Mouse (Mus musculus) erythroblast, embryonic 14.5 days (primary cell): ENCODE measurements around the gene Xxylt1. TPM values are rescaled to one million over a fixed set of nuclear protein-coding genes. Genes with fewer than 3 reads are reported as not detected.

ENCODE experiments used
- H3K27me3 ChIP-seq: 2 replicates; pipeline ENCODE4 v1.6.1; 2012; ENCODE audit warnings: inconsistent platforms; ENCODE audit not compliant: control insufficient read depth
- H3K36me3 ChIP-seq: 2 replicates; pipeline ENCODE4 v1.6.1; 2012; ENCODE audit warnings: mild to moderate bottlenecking, inconsistent platforms; ENCODE audit not compliant: control insufficient read depth
- H3K4me1 ChIP-seq: 2 replicates; pipeline ENCODE4 v1.6.1; 2012; ENCODE audit warnings: inconsistent platforms; ENCODE audit not compliant: control insufficient read depth
- H3K4me3 ChIP-seq: replicated peaks from 2 replicates; pipeline ENCODE3; 2012; ENCODE audit warnings: moderate library complexity, mild to moderate bottlenecking, inconsistent platforms
- H3K9me3 ChIP-seq: 2 replicates; pipeline ENCODE4 v1.6.1; 2012; ENCODE audit warnings: low read length, inconsistent platforms, mixed read lengths; ENCODE audit not compliant: control insufficient read depth
- GATA1 ChIP-seq: IDR thresholded peaks from 2 replicates; pipeline ENCODE4 v1.6.1; 2012; ENCODE audit warnings: low read length, inconsistent platforms, mixed read lengths
- TAL1 ChIP-seq: IDR thresholded peaks from 3 replicates; pipeline ENCODE4 v1.6.1; 2012; ENCODE audit warnings: low read length, inconsistent platforms, mixed read lengths
- polyA plus RNA-seq: library from polyadenylated mRNA; stranded (reverse); fragments of >175 nt; gene quantifications from 2 replicates; pipeline ENCODE4 v1.2.3, GENCODE M21; 2012

Gene Xxylt1
- polyA plus RNA-seq, 1 experiment: 0.04 TPM

- Histone ChIP-seq H3K27me3 (no peaks in the 10 kb centered on the region), H3K9me3 (no peaks in the 10 kb centered on the region), H3K4me1 (peaks cover 27% of the 10 kb centered on the region), H3K36me3 (no peaks in the 10 kb centered on the region), H3K4me3 (peak overlapping the region; percentile 42)
- TF ChIP-seq TAL1: no peak
- no peak for TF ChIP-seq GATA1
These were observed 14.7 kb downstream of the Xxylt1 start for GRCm38 (mm10) chr16:31066344-31067098.

- Histone ChIP-seq H3K4me1 (peaks cover 20% of the 10 kb centered on the region), H3K9me3 (no peaks in the 10 kb centered on the region), H3K4me3 (no peak overlapping the region), H3K27me3 (no peaks in the 10 kb centered on the region), H3K36me3 (no peaks in the 10 kb centered on the region)
- no peak for TF ChIP-seq TAL1
- no peak for TF ChIP-seq GATA1
These were observed 16.4 kb downstream of the Xxylt1 start for GRCm38 (mm10) chr16:31064782-31065181.

- Histone ChIP-seq H3K36me3 (no peaks in the 10 kb centered on the region), H3K9me3 (no peaks in the 10 kb centered on the region), H3K27me3 (no peaks in the 10 kb centered on the region), H3K4me1 (peaks cover 20% of the 10 kb centered on the region), H3K4me3 (no peak overlapping the region)
- TF ChIP-seq TAL1 (no peak), GATA1 (no peak)
These were observed 18.3 kb downstream of the Xxylt1 start for GRCm38 (mm10) chr16:31062918-31063317.

- H3K4me1 ChIP-seq: peaks cover 13% of the 10 kb centered on the region
- H3K27me3 ChIP-seq: no peaks in the 10 kb centered on the region
- TF ChIP-seq GATA1: no peak
- TF ChIP-seq TAL1: no peak
- no peaks in the 10 kb centered on the region for H3K36me3 ChIP-seq
- H3K4me3 ChIP-seq: no peak overlapping the region
- no peaks in the 10 kb centered on the region for H3K9me3 ChIP-seq
These were observed 19.9 kb downstream of the Xxylt1 start for GRCm38 (mm10) chr16:31061246-31061880.

GRCm38 (mm10) chr16:31060714-31061113, 20.5 kb downstream of the Xxylt1 start:
- no peaks in the 10 kb centered on the region for H3K27me3 ChIP-seq
- no peaks in the 10 kb centered on the region for H3K9me3 ChIP-seq
- no peaks in the 10 kb centered on the region for H3K36me3 ChIP-seq
- no peak overlapping the region for H3K4me3 ChIP-seq
- peaks cover 6% of the 10 kb centered on the region for H3K4me1 ChIP-seq
- TF ChIP-seq TAL1 (no peak), GATA1 (no peak)

GRCm38 (mm10) chr16:31060226-31060625, 21.0 kb downstream of the Xxylt1 start:
- H3K4me1 ChIP-seq: peaks cover 6% of the 10 kb centered on the region; the same call in 1 of the 2 replicates
- no peaks in the 10 kb centered on the region for H3K27me3 ChIP-seq
- H3K4me3 ChIP-seq: no peak overlapping the region
- H3K9me3 ChIP-seq: no peaks in the 10 kb centered on the region
- no peak for TF ChIP-seq TAL1
- TF ChIP-seq GATA1: no peak
- H3K36me3 ChIP-seq: no peaks in the 10 kb centered on the region

- H3K4me3 ChIP-seq: no peak overlapping the region
- H3K9me3 ChIP-seq: no peaks in the 10 kb centered on the region
- no peak for TF ChIP-seq TAL1
- no peak for TF ChIP-seq GATA1
- H3K27me3 ChIP-seq: no peaks in the 10 kb centered on the region
- no peaks in the 10 kb centered on the region for H3K36me3 ChIP-seq
- H3K4me1 ChIP-seq: peaks cover 6% of the 10 kb centered on the region; the same call in 1 of the 2 replicates
These were observed 21.5 kb downstream of the Xxylt1 start for GRCm38 (mm10) chr16:31059730-31060129.

- Histone ChIP-seq H3K4me3 (no peak overlapping the region), H3K4me1 (no peaks in the 10 kb centered on the region), H3K27me3 (no peaks in the 10 kb centered on the region), H3K9me3 (no peaks in the 10 kb centered on the region), H3K36me3 (no peaks in the 10 kb centered on the region)
- TF ChIP-seq GATA1: no peak
- TF ChIP-seq TAL1: no peak
These were observed 28.4 kb downstream of the Xxylt1 start for GRCm38 (mm10) chr16:31052812-31053211.

GRCm38 (mm10) chr16:31052177-31052726, 29.0 kb downstream of the Xxylt1 start:
- H3K27me3 ChIP-seq: no peaks in the 10 kb centered on the region
- no peaks in the 10 kb centered on the region for H3K4me1 ChIP-seq
- TF ChIP-seq TAL1 (no peak), GATA1 (no peak)
- H3K9me3 ChIP-seq: no peaks in the 10 kb centered on the region
- H3K4me3 ChIP-seq: no peak overlapping the region
- H3K36me3 ChIP-seq: no peaks in the 10 kb centered on the region
